15 mouse cellular contexts compared by ENCODE assay signal in genomic region chr11:119833877-119834804, GRCm38 (mm10).
DNase-seq lines count a peak whose midpoint lies in the region; ATAC-seq and TF ChIP-seq lines count a peak whose summit lies in the region.
"Had no signal": no experiment of that assay in that cellular context is flagged by ENCODE, and none has a peak within 500 bp of the region (broad histone marks: within the 10 kb centered on the region; RNA-seq: fewer than 3 reads in every experiment).

No protein-coding gene starts in this region.

- no peak for TF ChIP-seq EP300 in stomach, postnatal 0 days (optimal IDR thresholded peaks at IDR 0.05)
- TF ChIP-seq EP300 in liver, postnatal 0 days (IDR thresholded peaks at IDR 0.05; ENCODE audit: low read depth), result no peak

- no peaks in the 10 kb centered on the region for H3K4me1 ChIP-seq in heart, embryonic 16.5 days (ENCODE audit: control insufficient read depth, insufficient read depth, low read length)
- peaks cover 3% of the 10 kb centered on the region; the same call in 1 of the 2 replicates for H3K4me1 ChIP-seq in stomach, embryonic 14.5 days (ENCODE audit: control insufficient read depth, insufficient read depth, low read length)
- no peaks in the 10 kb centered on the region for H3K4me1 ChIP-seq in stomach, postnatal 0 days (replicated peaks; ENCODE audit: control insufficient read depth, insufficient read depth)
- H3K4me1 ChIP-seq in liver, postnatal 0 days (ENCODE audit: insufficient read depth), result no peaks in the 10 kb centered on the region

- H3K27ac ChIP-seq in heart, embryonic 16.5 days (ENCODE audit: low read length), result no peak overlapping the region
- H3K27ac ChIP-seq in stomach, embryonic 14.5 days (ENCODE audit: low read length), result no peak overlapping the region
- no peak overlapping the region for H3K27ac ChIP-seq in stomach, postnatal 0 days (replicated peaks)
- H3K27ac ChIP-seq in liver, postnatal 0 days (ENCODE audit: low read depth), result 0 out of 2 replicates have a peak overlapping the region, but pooled peaks have one; percentile 11
- H3K27ac ChIP-seq: heart, embryonic 13.5 days had no signal

- peaks cover 3% of the 10 kb centered on the region; the same call in 1 of the 2 replicates for H3K36me3 ChIP-seq in heart, embryonic 16.5 days (ENCODE audit: control insufficient read depth, insufficient read depth)
- peaks cover 7% of the 10 kb centered on the region; the same call in 1 of the 2 replicates for H3K36me3 ChIP-seq in stomach, embryonic 14.5 days (ENCODE audit: control insufficient read depth, insufficient read depth, low read length)
- no peaks in the 10 kb centered on the region for H3K36me3 ChIP-seq in stomach, postnatal 0 days (ENCODE audit: control insufficient read depth, insufficient read depth, low read length)
- H3K36me3 ChIP-seq in liver, postnatal 0 days (replicated peaks; ENCODE audit: insufficient read depth, low read length), result peaks cover 10% of the 10 kb centered on the region; the same call in 1 of the 2 replicates

- intact Hi-C loops in heart, postnatal 10 days (cut with DNase I), result no loop called here

- no peaks in the 10 kb centered on the region for H3K9me3 ChIP-seq in heart, embryonic 16.5 days (replicated peaks; ENCODE audit: control insufficient read depth, low read length)
- no peaks in the 10 kb centered on the region for H3K9me3 ChIP-seq in stomach, embryonic 14.5 days (ENCODE audit: control insufficient read depth, low read depth, low read length)
- no peaks in the 10 kb centered on the region for H3K9me3 ChIP-seq in stomach, postnatal 0 days (ENCODE audit: control insufficient read depth, low read length)
- no peaks in the 10 kb centered on the region for H3K9me3 ChIP-seq in liver, postnatal 0 days (ENCODE audit: low read length)
- H3K9me3 ChIP-seq: heart, embryonic 13.5 days had no signal

- H3K4me3 ChIP-seq in heart, embryonic 16.5 days (ENCODE audit: low read length), result no peak overlapping the region
- no peak overlapping the region for H3K4me3 ChIP-seq in stomach, embryonic 14.5 days (ENCODE audit: low read depth, low read length)
- no peak overlapping the region for H3K4me3 ChIP-seq in stomach, postnatal 0 days (ENCODE audit: low read depth, low read length)
- H3K4me3 ChIP-seq in liver, postnatal 0 days (ENCODE audit: low read depth, low read length), result peak overlapping the region; percentile 8; the same call in 1 of the 2 replicates
- H3K4me3 ChIP-seq: heart, embryonic 13.5 days had no signal

- H3K9ac ChIP-seq in heart, embryonic 16.5 days (ENCODE audit: low read length), result no peak overlapping the region
- no peak overlapping the region for H3K9ac ChIP-seq in stomach, embryonic 14.5 days (replicated peaks; ENCODE audit: low read depth, low read length)
- H3K9ac ChIP-seq in stomach, postnatal 0 days (ENCODE audit: low read length), result no peak overlapping the region
- no peak overlapping the region for H3K9ac ChIP-seq in liver, postnatal 0 days (replicated peaks)
- H3K9ac ChIP-seq: forebrain, postnatal 0 days; heart, embryonic 13.5 days had no signal

- TF ChIP-seq CTCF in stomach, postnatal 0 days (IDR thresholded peaks at IDR 0.05; ENCODE audit: low read depth), result no peak
- TF ChIP-seq CTCF in liver, postnatal 0 days (IDR thresholded peaks at IDR 0.05; ENCODE audit: low read depth), result no peak

- no peaks in the 10 kb centered on the region for H3K27me3 ChIP-seq in heart, embryonic 16.5 days (ENCODE audit: control insufficient read depth, insufficient read depth, low read length)
- H3K27me3 ChIP-seq in stomach, embryonic 14.5 days (ENCODE audit: control insufficient read depth, insufficient read depth, low read length), result no peaks in the 10 kb centered on the region
- H3K27me3 ChIP-seq in stomach, postnatal 0 days (ENCODE audit: control insufficient read depth, insufficient read depth, low read length), result no peaks in the 10 kb centered on the region
- H3K27me3 ChIP-seq in liver, postnatal 0 days (ENCODE audit: insufficient read depth, low read length), result no peaks in the 10 kb centered on the region
- H3K27me3 ChIP-seq: heart, embryonic 13.5 days had no signal

- H3K4me2 ChIP-seq in heart, embryonic 16.5 days (ENCODE audit: low read depth, low read length), result no peak overlapping the region
- no peak overlapping the region for H3K4me2 ChIP-seq in stomach, embryonic 14.5 days (replicated peaks; ENCODE audit: low read depth, low read length)
- no peak overlapping the region for H3K4me2 ChIP-seq in stomach, postnatal 0 days (replicated peaks; ENCODE audit: low read depth)
- peak overlapping the region; percentile 45 for H3K4me2 ChIP-seq in liver, postnatal 0 days (ENCODE audit: low read depth, low read length)
- H3K4me2 ChIP-seq: heart, embryonic 13.5 days had no signal

- ATAC-seq in heart, embryonic 16.5 days (replicated peaks; ENCODE audit: extremely low read depth, insufficient read depth, low FRiP score), result peak; percentile 69
- 0 out of 2 replicates have a peak, but pooled peaks have one; percentile 10 for ATAC-seq in stomach, embryonic 14.5 days (ENCODE audit: insufficient number of reproducible peaks, insufficient read depth, low FRiP score, low read depth)
- ATAC-seq in stomach, postnatal 0 days (ENCODE audit: low FRiP score, low TSS enrichment), result no peak
- peak; percentile 78 for ATAC-seq in liver, postnatal 0 days
- ATAC-seq: forebrain, postnatal 0 days had no signal

- WGBS in heart, embryonic 16.5 days, result 66% methylated on average over 16 of the region's 16 CpGs
- 57% methylated on average over 16 of the region's 16 CpGs for WGBS in stomach, embryonic 14.5 days
- WGBS in stomach, postnatal 0 days, result 52% methylated on average over 16 of the region's 16 CpGs
- WGBS in liver, postnatal 0 days (ENCODE audit: insufficient replicate concordance), result 62% methylated on average over 16 of the region's 16 CpGs

- no peak for DNase-seq in heart, postnatal 10 days
- DNase-seq in stomach, postnatal 0 days (ENCODE audit: low spot score), result no peak
- DNase-seq in liver, postnatal 0 days, result no peak
- DNase-seq in thymus, postnatal 4 days, result peak; percentile 74
- DNase-seq in right cerebral cortex, postnatal 10 days (ENCODE audit: low spot score in 2 of 2), result no peak
- no peak for DNase-seq in ovary, postnatal 14 days (ENCODE audit: low spot score)
- DNase-seq: cerebellum, adult 11-12 months; forebrain, postnatal 0 days; gastrocnemius, postnatal 14 days; layer of hippocampus, adult 9-11 months; lung, adult 18-20 months; right cerebral cortex, postnatal 4 days had no signal
